Mouse (Mus musculus) forebrain, embryonic 14.5 days (tissue): ENCODE data around the gene Mef2d. TPM values are rescaled to one million over a fixed set of nuclear protein-coding genes. Genes with fewer than 3 reads are reported as not detected.

Experiments used
- ATAC-seq: fragments of 200-750 bp; cut with Nextera tagmentation; 2 replicates; pipeline ENCODE4 v1.8.0; 2017; ENCODE audit warnings: mild to moderate bottlenecking, moderate library complexity
- DNase-seq: peaks from one replicate; pipeline ENCODE4 v3.0.0-alpha.2; 2015; ENCODE audit warnings: low spot score
- H3K27ac ChIP-seq: fragments of 300-500 bp; sonication (generic); 2 replicates; pipeline ENCODE4 v1.5.1; 2014; ENCODE audit warnings: low read depth, mild to moderate bottlenecking, control low read depth, low read length, moderate library complexity
- H3K27me3 ChIP-seq: fragments of 300-500 bp; sonication (generic); replicated peaks from 2 replicates; pipeline ENCODE4 v1.6.1; 2014; ENCODE audit warnings: low read length, control low read depth, mixed read lengths; ENCODE audit not compliant: control insufficient read depth, insufficient read depth
- H3K36me3 ChIP-seq: fragments of 300-500 bp; sonication (generic); 2 replicates; pipeline ENCODE4 v1.6.1; 2014; ENCODE audit warnings: low read length, control low read depth; ENCODE audit not compliant: control insufficient read depth, insufficient read depth
- H3K4me1 ChIP-seq: fragments of 300-500 bp; sonication (generic); 2 replicates; pipeline ENCODE4 v1.6.1; 2014; ENCODE audit warnings: antibody characterized with exemption, low read length, control low read depth; ENCODE audit not compliant: control insufficient read depth, insufficient read depth
- H3K4me2 ChIP-seq: fragments of 300-500 bp; sonication (generic); 2 replicates; pipeline ENCODE4 v1.6.1; 2014; ENCODE audit warnings: mild to moderate bottlenecking, control low read depth, low read length
- H3K4me3 ChIP-seq: fragments of 300-500 bp; sonication (generic); 2 replicates; pipeline ENCODE4 v1.5.1; 2014; ENCODE audit warnings: low read depth, low read length, control low read depth
- H3K9ac ChIP-seq: fragments of 300-500 bp; sonication (generic); 2 replicates; pipeline ENCODE4 v1.6.1; 2014; ENCODE audit warnings: mild to moderate bottlenecking, low read length, control low read depth, moderate library complexity
- H3K9me3 ChIP-seq: fragments of 300-500 bp; sonication (generic); replicated peaks from 2 replicates; pipeline ENCODE4 v1.6.1; 2016; ENCODE audit warnings: low read length, control low read depth, mixed read lengths; ENCODE audit not compliant: control insufficient read depth
- WGBS: fragments of 180-500 bp; shearing (Covaris S2); extraction: QIAGEN DNeasy Blood & Tissue Kit; methylation state at CpG from one replicate; pipeline ENCODE4 v1.1.7; 2014; 5-methylcytosine and 5-hydroxymethylcytosine counted together
- polyA plus RNA-seq: library from polyadenylated mRNA; unstranded; fragments of >200 nt; fragmentation: Nextera tagmentation; extraction: Ambion mirVana; gene quantifications from 2 replicates; pipeline ENCODE4 v1.2.1, GENCODE M21; 2014

Gene Mef2d
- polyA plus RNA-seq, 1 experiment from 2014 or later: 17.3 TPM

DNA sequence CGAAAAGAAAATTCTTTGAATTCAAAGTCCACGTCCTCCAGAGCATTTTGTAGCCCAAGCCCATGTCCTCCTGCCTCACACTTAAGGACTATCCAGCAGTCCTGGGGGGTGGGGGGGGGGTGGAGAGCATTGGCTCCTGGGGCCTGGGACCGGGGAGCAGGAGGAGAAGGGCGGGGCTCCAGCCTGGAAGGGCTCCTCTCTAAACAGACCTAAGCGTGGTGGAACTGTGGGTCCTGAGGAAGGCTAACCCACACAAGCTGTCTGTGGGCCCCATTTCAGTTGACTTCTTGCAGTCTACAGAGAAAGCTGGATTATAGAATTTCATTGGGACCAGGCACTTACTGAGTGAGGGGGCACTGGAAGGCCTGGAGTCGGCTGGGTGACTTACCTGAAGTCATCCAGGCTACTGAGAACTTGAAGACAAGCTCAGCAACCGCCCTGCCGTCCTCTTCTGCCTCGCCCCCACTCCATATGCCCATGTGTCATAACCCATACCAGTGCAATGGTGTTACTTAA is 56.4 kb downstream of the Mef2d start:
- H3K4me1 ChIP-seq: peaks cover 33% of the 10 kb centered on the region
- H3K4me3 ChIP-seq: peak overlapping the region; percentile 1; the same call in 1 of the 2 replicates
- no peaks in the 10 kb centered on the region for H3K9me3 ChIP-seq
- H3K27ac ChIP-seq: peak overlapping the region; percentile 100
- peak overlapping the region; percentile 98 for H3K4me2 ChIP-seq
- WGBS: 5% methylated on average over 9 of the region's 9 CpGs
- no peaks in the 10 kb centered on the region for H3K27me3 ChIP-seq
- H3K36me3 ChIP-seq: no peaks in the 10 kb centered on the region
- peak; percentile 49 for DNase-seq
- ATAC-seq: peak; percentile 40; the same call in 1 of the 2 replicates
- peak overlapping the region; percentile 50 for H3K9ac ChIP-seq

DNA sequence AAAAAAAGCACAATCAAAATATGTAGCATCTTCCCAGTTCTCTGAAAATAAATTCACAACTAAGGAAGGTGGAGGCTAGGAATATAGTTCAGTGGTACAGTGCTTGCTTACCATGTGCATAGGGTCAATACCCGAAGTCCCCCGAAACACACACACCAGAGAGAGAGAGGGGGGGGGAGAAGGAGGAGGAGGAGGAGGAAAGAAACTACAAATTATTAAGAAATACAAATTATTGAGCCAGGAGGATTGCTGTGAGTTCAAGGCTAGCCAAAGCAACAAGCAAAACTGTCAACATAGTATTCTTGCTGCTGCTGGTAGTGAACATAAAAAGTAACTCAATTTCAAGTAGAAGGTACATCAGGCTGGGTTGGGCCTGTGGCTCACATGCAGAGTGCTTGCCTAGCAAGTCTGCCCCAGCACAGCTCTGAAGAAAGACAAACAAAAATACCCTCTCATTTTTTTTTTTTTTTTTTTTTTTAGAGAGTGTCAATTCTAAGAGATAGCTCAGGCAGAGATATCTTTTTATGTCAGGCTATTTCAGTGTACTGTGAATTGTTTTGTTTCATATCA is 57.5 kb downstream of the Mef2d start:
- Histone ChIP-seq H3K4me3 (peak overlapping the region; percentile 56; the same call in 1 of the 2 replicates), H3K4me1 (peaks cover 44% of the 10 kb centered on the region), H3K27ac (peak overlapping the region; percentile 100), H3K9me3 (no peaks in the 10 kb centered on the region), H3K9ac (peak overlapping the region; percentile 100), H3K36me3 (no peaks in the 10 kb centered on the region), H3K4me2 (peak overlapping the region; percentile 98), H3K27me3 (no peaks in the 10 kb centered on the region)
- ATAC-seq (no peak), DNase-seq (peak; percentile 54)
- 32% methylated on average over 2 of the region's 2 CpGs for WGBS

- no peaks in the 10 kb centered on the region for H3K9me3 ChIP-seq
- ATAC-seq: no peak
- under 1% methylated on average over 57 of the region's 61 CpGs for WGBS
Measured at GRCm38 (mm10) chr3:88200161-88200971, 58.2 kb downstream of the Mef2d start.

DNA sequence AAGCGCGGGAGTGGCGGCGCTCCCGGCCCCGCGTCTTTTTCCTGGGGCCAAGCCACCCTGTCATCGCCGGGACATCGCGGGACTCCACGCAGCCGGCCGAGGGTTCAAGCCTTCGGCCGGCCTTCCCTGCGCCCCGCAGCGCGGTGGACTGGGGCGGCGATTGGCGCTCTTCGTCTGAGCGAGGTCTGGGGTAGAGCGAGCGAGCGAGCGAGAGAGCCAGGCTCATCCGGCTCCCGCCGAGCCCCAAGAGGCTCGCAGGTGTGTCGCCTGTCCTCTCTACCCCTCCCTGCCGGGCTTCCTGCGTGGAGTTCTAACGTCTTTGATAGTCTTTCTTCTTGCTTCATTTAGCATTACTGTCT is 58.8 kb downstream of the Mef2d start:
- ATAC-seq (no peak), DNase-seq (peak; percentile 44)
- no peaks in the 10 kb centered on the region for H3K27me3 ChIP-seq
- peak overlapping the region; percentile 56 for H3K4me3 ChIP-seq
- no peaks in the 10 kb centered on the region for H3K36me3 ChIP-seq
- H3K9ac ChIP-seq: peak overlapping the region; percentile 100
- peak overlapping the region; percentile 100 for H3K27ac ChIP-seq
- H3K4me1 ChIP-seq: peaks cover 48% of the 10 kb centered on the region
- WGBS: 0% methylated on average over 35 of the region's 37 CpGs
- H3K9me3 ChIP-seq: no peaks in the 10 kb centered on the region
- H3K4me2 ChIP-seq: peak overlapping the region; percentile 98

More at GRCm38 (mm10) chr3:88200161-88200971, 58.2 kb downstream of the Mef2d start:
- H3K27me3 ChIP-seq: no peaks in the 10 kb centered on the region
- H3K4me2 ChIP-seq: peak overlapping the region; percentile 98
- peak overlapping the region; percentile 56 for H3K4me3 ChIP-seq
- peak; percentile 56 for DNase-seq
- no peaks in the 10 kb centered on the region for H3K36me3 ChIP-seq
- peaks cover 46% of the 10 kb centered on the region for H3K4me1 ChIP-seq
- H3K9ac ChIP-seq: peak overlapping the region; percentile 100
- peak overlapping the region; percentile 100 for H3K27ac ChIP-seq

GRCm38 (mm10) chr3:88201640-88202039 is 59.5 kb downstream of the Mef2d start:
- Histone ChIP-seq H3K9ac (peak overlapping the region; percentile 100), H3K4me3 (peak overlapping the region; percentile 56), H3K4me1 (peaks cover 49% of the 10 kb centered on the region), H3K36me3 (no peaks in the 10 kb centered on the region), H3K27me3 (no peaks in the 10 kb centered on the region), H3K9me3 (no peaks in the 10 kb centered on the region), H3K4me2 (peak overlapping the region; percentile 98), H3K27ac (peak overlapping the region; percentile 100)
- ATAC-seq (no peak), DNase-seq (peak; percentile 29)
- 11% methylated on average over 5 of the region's 5 CpGs for WGBS

GRCm38 (mm10) chr3:88202986-88203385 is 60.8 kb downstream of the Mef2d start:
- peaks cover 49% of the 10 kb centered on the region for H3K4me1 ChIP-seq
- peak overlapping the region; percentile 98 for H3K4me2 ChIP-seq
- no peaks in the 10 kb centered on the region for H3K9me3 ChIP-seq
- 9% methylated on average over 5 of the region's 6 CpGs for WGBS
- H3K9ac ChIP-seq: peak overlapping the region; percentile 100
- peak; percentile 31 for DNase-seq
- H3K27me3 ChIP-seq: no peaks in the 10 kb centered on the region
- H3K27ac ChIP-seq: peak overlapping the region; percentile 100
- H3K36me3 ChIP-seq: no peaks in the 10 kb centered on the region
- peak overlapping the region; percentile 56 for H3K4me3 ChIP-seq
- ATAC-seq: no peak

GRCm38 (mm10) chr3:88203456-88203855 is 61.3 kb downstream of the Mef2d start:
- WGBS: 6% methylated on average over 5 of the region's 5 CpGs
- Histone ChIP-seq H3K4me2 (peak overlapping the region; percentile 98), H3K36me3 (no peaks in the 10 kb centered on the region), H3K9me3 (no peaks in the 10 kb centered on the region), H3K4me1 (peaks cover 45% of the 10 kb centered on the region), H3K27me3 (no peaks in the 10 kb centered on the region), H3K4me3 (peak overlapping the region; percentile 26), H3K27ac (peak overlapping the region; percentile 100), H3K9ac (peak overlapping the region; percentile 100)
- ATAC-seq: no peak
- peak; percentile 66 for DNase-seq

DNA sequence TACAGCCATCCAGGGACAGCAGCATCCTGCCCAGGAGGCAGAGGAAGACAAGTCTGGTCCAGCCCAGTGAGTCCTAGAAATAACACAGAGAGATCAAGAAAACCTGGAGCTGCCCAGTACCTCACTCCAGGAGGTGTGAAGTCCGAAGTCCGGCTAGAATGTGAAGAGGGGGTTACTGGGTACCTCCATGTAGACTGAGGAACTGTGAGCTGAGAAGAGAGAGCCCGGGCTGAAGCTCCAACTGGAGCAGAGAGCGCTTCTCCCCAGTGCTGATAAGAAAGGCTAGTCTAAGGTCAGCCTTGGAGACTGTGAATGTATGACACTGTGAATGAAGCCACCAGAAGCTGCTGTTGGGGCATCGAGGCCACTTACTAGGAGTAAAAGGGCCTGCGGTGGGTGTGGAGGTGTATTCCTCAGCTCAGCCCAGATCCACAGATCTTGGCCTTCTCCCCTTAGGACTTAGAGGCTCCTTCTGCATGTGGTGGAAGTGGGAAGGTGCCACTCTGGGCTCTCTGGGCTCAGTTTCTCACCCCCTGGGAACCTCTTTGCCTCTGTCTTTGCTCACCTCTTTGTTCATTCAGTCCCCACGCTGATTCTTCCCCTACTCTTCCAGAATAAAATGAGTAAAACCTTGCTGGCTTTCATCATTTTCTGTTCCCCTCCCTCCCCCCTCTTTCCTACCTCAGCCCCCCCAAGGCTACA is 62.0 kb downstream of the Mef2d start:
- Histone ChIP-seq H3K4me3 (peak overlapping the region; percentile 26), H3K27me3 (no peaks in the 10 kb centered on the region), H3K4me2 (peak overlapping the region; percentile 98), H3K36me3 (0 out of 2 replicates have a peak, but pooled peaks cover under 1% of the 10 kb centered on the region), H3K9me3 (no peaks in the 10 kb centered on the region), H3K27ac (peak overlapping the region; percentile 100), H3K4me1 (peaks cover 41% of the 10 kb centered on the region), H3K9ac (peak overlapping the region; percentile 100)
- ATAC-seq (no peak), DNase-seq (peak; percentile 30)
- 2% methylated on average over 7 of the region's 7 CpGs for WGBS
